Mouse (Mus musculus) lung, embryonic 15.5 days (tissue): ENCODE measurements at regions not wholly inside any gene's neighbourhood (a gene's known extent, or its start where the extent isn't known, plus 50 kb on each side); places are given as distances from the start of the nearest gene placed in this dataset.
A peak's percentile ranks its signal among the peaks of the same experiment; 100 is the strongest.

Source experiments
- ATAC-seq: fragments of 200-750 bp; cut with Nextera tagmentation; 2 replicates; pipeline ENCODE4 v1.8.0; 2017; ENCODE audit warnings: moderate number of reproducible peaks, borderline replicate concordance; ENCODE audit not compliant: low FRiP score, low TSS enrichment; ENCODE audit errors: extremely low read depth
- H3K27ac ChIP-seq: fragments of 300-500 bp; sonication (generic); 2 replicates; pipeline ENCODE4 v1.5.1; 2015; ENCODE audit warnings: moderate library complexity, mild to moderate bottlenecking, inconsistent platforms
- H3K27me3 ChIP-seq: fragments of 300-500 bp; sonication (generic); 2 replicates; pipeline ENCODE4 v1.6.1; 2015; ENCODE audit warnings: inconsistent platforms
- H3K36me3 ChIP-seq: fragments of 300-500 bp; sonication (generic); 2 replicates; pipeline ENCODE4 v1.6.1; 2015; ENCODE audit warnings: inconsistent platforms
- H3K4me1 ChIP-seq: fragments of 300-500 bp; sonication (generic); 2 replicates; pipeline ENCODE4 v1.6.1; 2015; ENCODE audit warnings: inconsistent platforms
- H3K4me2 ChIP-seq: fragments of 300-500 bp; sonication (generic); 2 replicates; pipeline ENCODE4 v1.6.1; 2015; ENCODE audit warnings: inconsistent platforms, mild to moderate bottlenecking, moderate library complexity
- H3K4me3 ChIP-seq: fragments of 300-500 bp; sonication (generic); 2 replicates; pipeline ENCODE4 v1.5.1; 2015; ENCODE audit warnings: mild to moderate bottlenecking, inconsistent platforms
- H3K9ac ChIP-seq: fragments of 300-500 bp; sonication (generic); 2 replicates; pipeline ENCODE4 v1.6.1; 2015; ENCODE audit warnings: inconsistent platforms
- H3K9me3 ChIP-seq: fragments of 300-500 bp; sonication (generic); 2 replicates; pipeline ENCODE4 v1.6.1; 2016; ENCODE audit warnings: inconsistent platforms
- WGBS: fragments of 180-500 bp; shearing (Covaris S2); methylation state at CpG from one replicate; pipeline ENCODE4 v1.1.7; 2015; 5-methylcytosine and 5-hydroxymethylcytosine counted together

DNA sequence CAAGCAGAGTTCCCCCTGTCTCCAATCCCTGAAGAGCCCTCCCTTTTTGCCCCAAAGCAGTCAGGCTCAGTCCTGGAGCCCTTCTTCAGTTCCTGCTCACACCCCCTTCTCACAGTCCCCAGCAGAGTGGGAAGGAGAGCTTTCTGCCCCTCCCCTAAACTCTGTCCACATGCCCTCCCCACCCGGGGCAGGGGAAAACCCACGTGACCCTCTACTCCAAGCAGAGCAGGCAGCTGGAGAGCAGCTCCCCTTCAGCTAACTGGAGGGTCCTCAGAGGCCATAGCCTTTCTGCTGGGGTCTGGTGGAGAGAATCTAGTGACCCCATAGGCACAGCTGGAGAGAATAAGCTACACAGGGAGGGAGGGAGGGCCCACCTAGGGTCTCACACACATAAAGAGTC lies 69.7 kb upstream of the Zmiz1 start:
- H3K9ac ChIP-seq: no peak overlapping the region
- no peak overlapping the region for H3K4me3 ChIP-seq
- 11% methylated on average over 2 of the region's 2 CpGs for WGBS
- no peaks in the 10 kb centered on the region for H3K27me3 ChIP-seq
- peak; percentile 57 for ATAC-seq
- H3K36me3 ChIP-seq: no peaks in the 10 kb centered on the region
- H3K9me3 ChIP-seq: no peaks in the 10 kb centered on the region
- H3K4me2 ChIP-seq: no peak overlapping the region
- peaks cover 21% of the 10 kb centered on the region for H3K4me1 ChIP-seq
- H3K27ac ChIP-seq: no peak overlapping the region; the same call in 1 of the 2 replicates

GRCm38 (mm10) chr14:25392412-25392811 lies 66.6 kb upstream of the Zmiz1 start:
- no peak for ATAC-seq
- no peaks in the 10 kb centered on the region for H3K27me3 ChIP-seq
- no peak overlapping the region for H3K4me3 ChIP-seq
- H3K27ac ChIP-seq: no peak overlapping the region
- H3K4me1 ChIP-seq: peaks cover 19% of the 10 kb centered on the region
- no peaks in the 10 kb centered on the region for H3K9me3 ChIP-seq
- no peak overlapping the region for H3K4me2 ChIP-seq
- no peaks in the 10 kb centered on the region for H3K36me3 ChIP-seq
- WGBS: 60% methylated on average over 6 of the region's 6 CpGs
- no peak overlapping the region for H3K9ac ChIP-seq

GRCm38 (mm10) chr14:25392940-25393339 lies 66.0 kb upstream of the Zmiz1 start:
- Histone ChIP-seq H3K27me3 (no peaks in the 10 kb centered on the region), H3K4me2 (no peak overlapping the region), H3K4me1 (peaks cover 24% of the 10 kb centered on the region), H3K9me3 (no peaks in the 10 kb centered on the region), H3K27ac (no peak overlapping the region), H3K4me3 (no peak overlapping the region), H3K36me3 (no peaks in the 10 kb centered on the region), H3K9ac (no peak overlapping the region)
- no peak for ATAC-seq
- 80% methylated on average over 6 of the region's 6 CpGs for WGBS

GRCm38 (mm10) chr14:25394931-25395330 lies 64.1 kb upstream of the Zmiz1 start:
- H3K4me2 ChIP-seq: no peak overlapping the region
- peaks cover 23% of the 10 kb centered on the region for H3K4me1 ChIP-seq
- no peaks in the 10 kb centered on the region for H3K27me3 ChIP-seq
- H3K4me3 ChIP-seq: no peak overlapping the region
- WGBS: 78% methylated on average over 6 of the region's 6 CpGs
- no peak for ATAC-seq
- H3K9ac ChIP-seq: no peak overlapping the region
- H3K27ac ChIP-seq: no peak overlapping the region
- H3K9me3 ChIP-seq: no peaks in the 10 kb centered on the region
- no peaks in the 10 kb centered on the region for H3K36me3 ChIP-seq

- Histone ChIP-seq H3K36me3 (no peaks in the 10 kb centered on the region), H3K27ac (peak overlapping the region; percentile 47; the same call in 1 of the 2 replicates), H3K4me1 (peaks cover 23% of the 10 kb centered on the region), H3K9ac (0 out of 2 replicates have a peak overlapping the region, but pooled peaks have one; percentile 27), H3K4me3 (peak overlapping the region; percentile 30), H3K4me2 (peak overlapping the region; percentile 47), H3K27me3 (no peaks in the 10 kb centered on the region), H3K9me3 (no peaks in the 10 kb centered on the region)
- ATAC-seq: peak; percentile 87
- 2% methylated on average over 9 of the region's 9 CpGs for WGBS
These were observed 61.9 kb upstream of the Zmiz1 start for GRCm38 (mm10) chr14:25396990-25397531.

DNA sequence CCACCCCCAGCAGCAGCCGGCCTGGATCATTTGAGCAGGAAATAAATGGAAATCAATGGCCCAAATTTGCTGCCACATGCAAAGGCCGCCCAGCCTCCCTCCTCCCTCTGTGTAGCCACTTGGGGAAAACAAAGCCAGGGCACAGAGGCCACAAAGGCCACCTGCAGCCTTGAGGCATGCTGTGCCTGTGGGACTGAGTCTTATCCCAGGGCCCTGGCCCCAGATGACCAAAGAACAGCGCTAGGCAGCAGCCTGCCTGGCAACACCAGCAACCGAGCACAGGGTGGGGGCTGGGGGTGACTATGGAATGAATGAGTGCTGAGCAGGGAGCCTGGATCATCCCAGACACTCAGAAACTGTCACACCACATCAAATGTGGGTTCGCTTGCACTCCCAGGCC lies 61.2 kb upstream of the Zmiz1 start:
- no peaks in the 10 kb centered on the region for H3K36me3 ChIP-seq
- H3K4me2 ChIP-seq: no peak overlapping the region
- ATAC-seq: no peak
- H3K9ac ChIP-seq: no peak overlapping the region
- peaks cover 23% of the 10 kb centered on the region for H3K4me1 ChIP-seq
- 0 out of 2 replicates have a peak overlapping the region, but pooled peaks have one; percentile 23 for H3K27ac ChIP-seq
- no peak overlapping the region for H3K4me3 ChIP-seq
- H3K9me3 ChIP-seq: no peaks in the 10 kb centered on the region
- H3K27me3 ChIP-seq: no peaks in the 10 kb centered on the region
- 47% methylated on average over 5 of the region's 5 CpGs for WGBS

- Histone ChIP-seq H3K27me3 (no peaks in the 10 kb centered on the region), H3K4me1 (peaks cover 23% of the 10 kb centered on the region), H3K27ac (no peak overlapping the region), H3K9me3 (no peaks in the 10 kb centered on the region), H3K9ac (no peak overlapping the region), H3K4me3 (no peak overlapping the region), H3K36me3 (no peaks in the 10 kb centered on the region), H3K4me2 (no peak overlapping the region)
- ATAC-seq: no peak
- 79% methylated on average over 5 of the region's 5 CpGs for WGBS
These were observed 60.2 kb upstream of the Zmiz1 start for GRCm38 (mm10) chr14:25398745-25399144.

- no peaks in the 10 kb centered on the region for H3K27me3 ChIP-seq
- no peak overlapping the region for H3K4me3 ChIP-seq
- no peaks in the 10 kb centered on the region for H3K9me3 ChIP-seq
- H3K4me1 ChIP-seq: peaks cover 24% of the 10 kb centered on the region
- no peak overlapping the region for H3K27ac ChIP-seq
- WGBS: 46% methylated on average over 3 of the region's 3 CpGs
- H3K36me3 ChIP-seq: no peaks in the 10 kb centered on the region
- ATAC-seq: no peak
- no peak overlapping the region for H3K4me2 ChIP-seq
- H3K9ac ChIP-seq: no peak overlapping the region
These were observed 59.7 kb upstream of the Zmiz1 start for GRCm38 (mm10) chr14:25399286-25399685.

DNA sequence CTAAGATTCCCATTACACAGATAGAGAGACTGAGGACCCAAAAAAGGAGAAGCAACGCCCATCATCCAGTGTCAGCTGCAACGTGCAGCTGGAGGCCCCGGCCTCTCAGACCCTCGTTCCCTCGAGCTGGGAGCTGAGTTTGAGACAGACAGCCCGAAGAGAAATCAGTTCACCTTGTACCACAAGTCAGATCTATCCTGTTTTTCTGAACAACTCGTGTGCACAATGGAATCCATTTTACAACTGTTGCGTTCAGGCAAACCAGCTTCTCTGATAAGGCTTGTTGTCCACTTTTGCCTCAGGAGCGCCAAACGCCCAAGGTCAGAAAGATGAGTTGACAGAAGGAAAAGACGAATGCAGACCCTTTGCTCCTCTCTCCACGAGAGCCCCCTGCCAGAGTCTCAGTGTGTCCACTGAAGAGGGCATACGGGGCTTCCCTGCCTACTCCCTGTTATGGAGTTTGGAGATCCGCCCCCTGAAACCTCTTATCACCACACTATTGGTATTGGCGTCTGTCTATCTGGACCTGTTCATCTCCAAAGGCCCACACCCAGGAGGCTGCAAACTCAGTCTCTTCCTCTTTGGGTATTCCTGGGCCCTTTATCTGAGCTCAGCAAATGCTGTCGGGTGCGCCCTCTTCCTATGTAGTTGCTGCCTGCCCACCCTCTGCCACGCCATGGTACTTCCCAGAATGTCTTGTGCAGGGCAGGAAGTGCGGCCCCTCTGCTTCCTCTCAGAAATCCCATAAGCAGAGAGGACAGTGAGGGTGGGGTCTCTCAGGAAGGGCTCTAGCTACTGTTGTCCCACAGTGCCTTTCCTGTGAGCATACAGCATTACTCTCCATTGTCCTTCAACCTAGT lies 57.7 kb upstream of the Zmiz1 start:
- no peaks in the 10 kb centered on the region for H3K27me3 ChIP-seq
- no peaks in the 10 kb centered on the region for H3K36me3 ChIP-seq
- WGBS: 70% methylated on average over 19 of the region's 19 CpGs
- H3K27ac ChIP-seq: peak overlapping the region; percentile 81
- H3K4me2 ChIP-seq: no peak overlapping the region
- no peak overlapping the region for H3K4me3 ChIP-seq
- no peaks in the 10 kb centered on the region for H3K9me3 ChIP-seq
- no peak for ATAC-seq
- no peak overlapping the region for H3K9ac ChIP-seq
- peaks cover 34% of the 10 kb centered on the region for H3K4me1 ChIP-seq

DNA sequence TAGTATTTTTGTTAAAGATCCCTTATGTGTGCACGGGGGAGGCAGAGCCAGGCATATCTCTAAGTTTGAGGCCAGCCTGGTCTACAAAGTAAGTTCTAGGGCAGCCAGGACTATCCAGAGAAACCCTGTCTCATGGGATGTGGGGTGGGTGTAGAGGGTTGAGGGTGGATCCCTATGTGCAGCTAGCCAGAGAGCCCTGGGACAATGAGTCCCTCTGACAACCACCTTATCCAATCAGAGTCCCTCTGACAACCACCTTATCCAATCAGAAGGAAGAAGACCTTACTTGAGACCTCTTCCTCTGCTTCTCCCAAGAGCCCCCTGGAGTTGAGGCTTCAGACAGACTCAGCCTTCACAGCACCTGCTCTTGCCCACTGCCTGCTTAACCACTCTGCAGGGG lies 56.6 kb upstream of the Zmiz1 start:
- Histone ChIP-seq H3K27ac (peak overlapping the region; percentile 81), H3K4me1 (peaks cover 24% of the 10 kb centered on the region)
- 57% methylated on average over 1 of the region's 1 CpGs for WGBS

GRCm38 (mm10) chr14:25405191-25405590 lies 53.8 kb upstream of the Zmiz1 start:
- Histone ChIP-seq H3K9ac (no peak overlapping the region), H3K9me3 (no peaks in the 10 kb centered on the region), H3K4me3 (no peak overlapping the region), H3K4me1 (peaks cover 12% of the 10 kb centered on the region; the same call in 1 of the 2 replicates), H3K4me2 (no peak overlapping the region), H3K36me3 (no peaks in the 10 kb centered on the region), H3K27ac (no peak overlapping the region), H3K27me3 (no peaks in the 10 kb centered on the region)
- no peak for ATAC-seq
- WGBS: 55% methylated on average over 4 of the region's 4 CpGs

More for the DNA sequence above, 56.6 kb upstream of the Zmiz1 start:
- no peak overlapping the region for H3K4me2 ChIP-seq
- no peak overlapping the region for H3K4me3 ChIP-seq
- no peaks in the 10 kb centered on the region for H3K9me3 ChIP-seq
- ATAC-seq: no peak
- no peaks in the 10 kb centered on the region for H3K36me3 ChIP-seq
- H3K27me3 ChIP-seq: no peaks in the 10 kb centered on the region
- H3K9ac ChIP-seq: no peak overlapping the region

GRCm38 (mm10) chr14:25406059-25406458 lies 52.9 kb upstream of the Zmiz1 start:
- H3K9ac ChIP-seq: no peak overlapping the region
- no peaks in the 10 kb centered on the region for H3K36me3 ChIP-seq
- no peak overlapping the region for H3K4me3 ChIP-seq
- no peaks in the 10 kb centered on the region for H3K27me3 ChIP-seq
- H3K9me3 ChIP-seq: no peaks in the 10 kb centered on the region
- 90% methylated on average over 3 of the region's 3 CpGs for WGBS
- H3K27ac ChIP-seq: no peak overlapping the region
- ATAC-seq: no peak
- H3K4me2 ChIP-seq: no peak overlapping the region
- H3K4me1 ChIP-seq: peaks cover 12% of the 10 kb centered on the region; the same call in 1 of the 2 replicates
